Mouse (Mus musculus) mouse embryonic stem cell (cell line): ENCODE measurements around the gene Atp8a1.

Experiments used
- in situ Hi-C, 2 experiments: fragments of 300-500 bp; cut with MboI; formaldehyde crosslinking; loops; 1 replicate in 1 of 2; 3 replicates in 1 of 2; pipeline ENCODE4 v1.14.3; 2019 to 2020; ENCODE audit warnings: low sequenced_read_pairs in 2 of 2, low pct_unique_long_range_greater_than_20kb in 1 of 2, mixed read lengths in 1 of 2; ENCODE audit not compliant: unreplicated experiment in 1 of 2

Gene Atp8a1

GRCm38 (mm10) chr5:67608674-67609519, 238.3 kb downstream of the Atp8a1 start:
- in situ Hi-C loops = no loop called here

DNA sequence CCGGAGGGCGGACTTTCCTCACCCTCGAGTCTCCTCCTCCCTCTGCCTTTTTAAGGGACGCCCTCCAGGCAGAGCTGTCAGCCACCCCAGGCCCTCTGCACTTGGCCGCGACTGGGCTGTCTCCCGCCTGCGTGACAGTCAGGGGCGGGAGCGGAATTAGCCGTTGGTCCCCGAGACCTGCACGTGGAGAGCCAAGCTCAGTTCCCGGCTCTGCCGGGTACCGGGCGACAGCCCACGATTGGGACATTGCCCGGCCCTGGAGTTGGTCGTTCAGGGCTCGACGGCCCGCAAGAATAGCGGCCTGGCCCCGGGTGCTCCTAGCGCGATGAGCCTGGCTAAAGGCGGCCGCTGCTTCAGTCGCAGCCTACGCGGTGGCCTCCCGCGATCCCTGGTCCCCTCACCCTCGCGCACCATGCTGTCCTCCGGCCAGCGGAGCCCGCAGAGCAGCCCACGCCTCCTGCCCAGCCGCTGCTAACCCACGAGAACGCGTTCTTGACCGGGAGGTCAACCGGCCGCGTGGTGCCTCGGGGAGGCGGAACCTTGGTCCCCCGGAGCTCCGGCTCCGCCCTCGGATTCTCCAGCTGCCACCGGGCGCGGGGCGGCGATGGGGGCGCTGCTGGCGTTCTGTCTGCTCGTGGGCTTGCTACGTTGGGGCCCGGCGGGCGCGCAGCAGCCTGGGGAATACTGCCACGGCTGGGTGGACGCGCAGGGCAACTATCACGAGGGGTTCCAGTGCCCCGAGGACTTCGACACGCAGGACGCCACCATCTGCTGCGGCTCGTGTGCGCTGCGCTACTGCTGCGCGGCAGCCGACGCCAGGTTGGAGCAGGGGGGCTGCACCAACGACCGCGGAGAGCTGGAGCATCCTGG, 239.2 kb downstream of the Atp8a1 start, which contains the start of gene Shisa3:
Gene Shisa3 (plus strand): TSS at position 79 of the 870 bp plus-strand sequence.
- in situ Hi-C loops = no loop called here

DNA sequence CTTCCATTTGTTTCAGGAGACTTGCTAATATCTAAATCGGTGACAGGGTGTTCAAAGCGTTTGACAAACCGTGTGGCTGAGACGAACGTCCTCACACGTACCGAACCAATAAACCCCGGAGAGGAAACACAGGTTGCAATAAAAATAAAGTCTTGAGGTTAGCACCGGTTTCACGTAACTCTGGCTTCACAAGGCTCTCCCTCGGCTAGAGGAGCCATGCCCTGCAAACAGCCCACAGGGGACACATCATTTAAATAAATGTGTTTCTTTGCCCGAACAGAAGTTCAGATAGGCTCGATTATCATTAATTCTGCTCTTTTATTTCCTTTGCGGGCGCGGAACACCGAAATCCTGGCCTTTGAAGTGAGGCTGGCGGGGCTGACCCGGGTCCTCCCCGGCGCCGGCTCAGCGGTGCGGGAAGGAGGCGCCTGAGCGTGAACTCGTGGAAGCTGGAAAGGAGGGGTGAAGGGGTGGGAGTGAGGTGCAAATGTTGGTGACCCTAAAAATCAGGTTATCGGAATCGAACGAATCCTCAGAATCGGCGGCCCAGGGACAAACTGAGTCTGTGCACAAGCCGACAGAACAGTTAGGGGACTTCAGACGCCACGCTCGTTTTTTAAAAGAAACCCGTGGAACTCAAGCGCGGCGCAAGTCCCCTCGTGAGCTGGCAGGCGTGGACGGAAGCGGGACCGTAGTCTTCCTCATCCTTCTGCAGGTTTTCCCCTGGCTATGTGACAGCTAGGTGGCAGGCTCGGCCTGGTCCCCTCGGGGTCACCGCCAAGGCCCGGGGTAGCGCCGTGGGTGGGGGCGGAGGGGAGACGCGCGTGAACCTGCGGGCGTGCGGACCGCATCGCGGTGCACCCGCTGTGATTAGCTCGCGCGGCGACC, 240.1 kb downstream of the Atp8a1 start:
- in situ Hi-C loops = no loop called here

DNA sequence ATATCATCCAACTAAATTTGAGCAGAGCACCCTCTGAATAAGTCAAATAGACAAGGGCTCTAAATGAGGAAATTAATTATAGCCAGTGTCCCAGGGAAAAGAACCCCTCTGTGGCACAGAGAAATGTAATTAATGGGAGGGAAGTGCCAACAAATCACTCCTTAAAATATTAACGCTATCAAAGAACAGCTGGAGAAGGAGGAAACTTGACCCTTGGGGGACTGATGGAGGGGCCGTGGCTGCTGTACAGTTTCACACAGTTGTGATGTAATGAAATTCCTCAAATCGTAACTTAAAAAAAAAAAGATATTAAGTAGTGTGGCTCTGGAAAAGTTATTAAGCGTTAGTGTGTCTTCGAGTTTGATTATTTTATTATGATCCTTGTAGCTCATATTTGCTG, 241.3 kb downstream of the Atp8a1 start:
- in situ Hi-C loops = no loop called here

GRCm38 (mm10) chr5:67599935-67600334, 247.3 kb downstream of the Atp8a1 start:
- in situ Hi-C loops = no loop called here

- in situ Hi-C loops = no loop called here
Observed at GRCm38 (mm10) chr5:67595629-67596028, 251.6 kb downstream of the Atp8a1 start.

DNA sequence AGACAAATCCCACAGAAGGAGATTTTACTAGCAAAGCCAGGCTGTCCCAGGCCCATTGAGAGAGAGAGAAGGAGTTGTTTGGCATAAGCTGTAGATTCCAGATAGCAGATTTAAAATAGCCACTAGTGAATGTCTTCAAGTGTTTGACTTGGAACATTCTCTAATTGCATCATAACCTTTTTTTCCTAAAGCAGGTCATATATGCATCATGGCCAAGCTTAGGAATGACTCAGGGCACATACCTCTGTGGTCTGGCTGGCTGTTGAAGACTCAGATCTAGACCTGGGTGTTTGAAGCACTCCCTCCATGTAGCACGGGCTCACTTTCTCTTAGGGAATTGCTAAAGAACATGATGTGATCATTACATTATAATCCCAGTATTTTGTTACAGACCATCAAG, 252.2 kb downstream of the Atp8a1 start:
- in situ Hi-C loops = no loop called here

GRCm38 (mm10) chr5:67579725-67580633, 267.3 kb downstream of the Atp8a1 start:
- in situ Hi-C loops = no loop called here

- in situ Hi-C loops = no loop called here
Observed at GRCm38 (mm10) chr5:67575705-67576104, 271.5 kb downstream of the Atp8a1 start.

- in situ Hi-C loops = no loop called here
Observed at GRCm38 (mm10) chr5:67574039-67574438, 273.2 kb downstream of the Atp8a1 start.

GRCm38 (mm10) chr5:67572552-67573155, 274.6 kb downstream of the Atp8a1 start:
- in situ Hi-C loops = no loop called here
